In the genomic region with DNA sequence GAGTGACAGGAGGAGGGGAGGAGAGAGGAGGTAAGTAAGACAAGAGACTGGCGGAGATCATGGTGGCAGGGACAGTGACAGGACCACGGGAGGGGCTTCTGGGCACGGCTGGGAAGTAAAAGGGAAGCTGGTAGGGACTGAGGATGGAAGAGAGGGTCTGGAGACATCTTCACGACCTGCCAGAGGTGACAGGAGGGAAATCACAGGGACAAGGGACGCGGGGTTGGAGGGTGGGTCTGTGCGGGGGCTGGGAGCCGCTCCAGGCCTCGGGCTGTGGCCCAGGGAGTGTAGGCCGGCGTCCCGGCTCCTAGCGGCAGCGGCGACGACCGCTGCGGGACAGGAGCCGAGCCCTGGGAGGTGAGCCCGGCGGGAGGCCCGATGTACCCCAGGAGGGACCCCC, we compare ENCODE assay signal across 8 mouse cellular contexts. TPM values are rescaled to one million over a fixed set of nuclear protein-coding genes. Genes with fewer than 3 reads are reported as not detected.
DNase-seq lines count a peak whose midpoint lies in the region; ATAC-seq and TF ChIP-seq lines count a peak whose summit lies in the region.

No protein-coding gene starts in this region.

- H3K36me3 ChIP-seq in heart, postnatal 0 days (replicated peaks; ENCODE audit: control insufficient read depth, insufficient read depth, low read length): no peaks in the 10 kb centered on the region
- H3K36me3 ChIP-seq in hindbrain, embryonic 14.5 days (replicated peaks; ENCODE audit: control insufficient read depth, insufficient read depth): 0 out of 2 replicates have a peak, but pooled peaks cover 2% of the 10 kb centered on the region
- H3K36me3 ChIP-seq in midbrain, embryonic 16.5 days (ENCODE audit: control insufficient read depth, insufficient read depth, low read length): no peaks in the 10 kb centered on the region
- H3K36me3 ChIP-seq in thymus, adult 2 months (ENCODE audit: control insufficient read depth, insufficient read depth, low read length): no peaks in the 10 kb centered on the region

- intact Hi-C loops in heart, postnatal 10 days (cut with DNase I): no loop called here

- peak overlapping the region; percentile 30 for H3K4me3 ChIP-seq in heart, postnatal 0 days (ENCODE audit: low read depth, low read length)
- H3K4me3 ChIP-seq in cortical plate, adult 2 months (ENCODE audit: insufficient read depth, low read length): peak overlapping the region; percentile 67
- peak overlapping the region; percentile 81 for H3K4me3 ChIP-seq in hindbrain, embryonic 14.5 days (replicated peaks; ENCODE audit: low read length)
- peak overlapping the region; percentile 85 for H3K4me3 ChIP-seq in midbrain, embryonic 16.5 days (ENCODE audit: low read depth, low read length)
- H3K4me3 ChIP-seq in thymus, adult 2 months (ENCODE audit: control insufficient read depth, insufficient read depth, low read length): no peak overlapping the region

- peaks cover 70% of the 10 kb centered on the region for H3K27me3 ChIP-seq in heart, postnatal 0 days (ENCODE audit: control insufficient read depth, insufficient read depth, low read length)
- no peaks in the 10 kb centered on the region for H3K27me3 ChIP-seq in hindbrain, embryonic 14.5 days (ENCODE audit: control insufficient read depth, insufficient read depth, low read length)
- no peaks in the 10 kb centered on the region for H3K27me3 ChIP-seq in midbrain, embryonic 16.5 days (ENCODE audit: control insufficient read depth, insufficient read depth, low read depth, low read length)
- H3K27me3 ChIP-seq in thymus, adult 2 months (ENCODE audit: control insufficient read depth, insufficient read depth, low read length): peaks cover 26% of the 10 kb centered on the region

- TF ChIP-seq CTCF in heart, postnatal 0 days (IDR thresholded peaks at IDR 0.05; ENCODE audit: low read depth): no peak
- TF ChIP-seq CTCF in cortical plate, adult 2 months (IDR thresholded peaks at IDR 0.05; ENCODE audit: extremely low read depth, insufficient read depth, low read length): no peak
- TF ChIP-seq CTCF in thymus, adult 2 months (IDR thresholded peaks at IDR 0.05; ENCODE audit: borderline replicate concordance, control insufficient read depth, extremely low read depth, insufficient read depth, low read length, poor library complexity): no peak

- DNase-seq in heart, postnatal 0 days (ENCODE audit: low spot score): no peak
- no peak for DNase-seq in heart, postnatal 10 days
- DNase-seq in hindbrain, embryonic 14.5 days (ENCODE audit: low spot score): no peak
- no peak for DNase-seq in thymus, adult 2 months
- DNase-seq in T-cell, adult 2 months (ENCODE audit: low spot score): no peak
- no peak for DNase-seq in cerebellum, postnatal 25 days

- no peak for TF ChIP-seq EP300 in heart, postnatal 0 days (IDR thresholded peaks at IDR 0.05; ENCODE audit: low read depth)

- 8% methylated on average over 13 of the region's 22 CpGs for WGBS in heart, postnatal 0 days
- 1% methylated on average over 22 of the region's 22 CpGs for WGBS in hindbrain, embryonic 14.5 days
- 1% methylated on average over 16 of the region's 22 CpGs for WGBS in midbrain, embryonic 16.5 days
- 16% methylated on average over 22 of the region's 22 CpGs for WGBS in thymus, adult 2 months

- TF ChIP-seq POLR2A in cortical plate, adult 2 months (IDR thresholded peaks at IDR 0.05; ENCODE audit: extremely low read depth, insufficient read depth, low read length): no peak
- TF ChIP-seq POLR2A in thymus, adult 2 months (IDR thresholded peaks at IDR 0.05; ENCODE audit: control insufficient read depth, extremely low read depth, insufficient read depth, low read length, poor library complexity): no peak

- ATAC-seq in heart, postnatal 0 days (ENCODE audit: insufficient read depth, low read depth): no peak
- peak; percentile 24 for ATAC-seq in hindbrain, embryonic 14.5 days (ENCODE audit: low FRiP score)
- peak; percentile 41 for ATAC-seq in midbrain, embryonic 16.5 days

- peaks cover 8% of the 10 kb centered on the region; the same call in 1 of the 2 replicates for H3K4me1 ChIP-seq in heart, postnatal 0 days (ENCODE audit: control insufficient read depth, insufficient read depth)
- peaks cover 5% of the 10 kb centered on the region for H3K4me1 ChIP-seq in cortical plate, adult 2 months (ENCODE audit: control insufficient read depth, insufficient read depth, low read length)
- H3K4me1 ChIP-seq in hindbrain, embryonic 14.5 days (replicated peaks; ENCODE audit: control insufficient read depth, insufficient read depth, low read length): peaks cover 37% of the 10 kb centered on the region
- H3K4me1 ChIP-seq in midbrain, embryonic 16.5 days (ENCODE audit: control insufficient read depth, insufficient read depth, low read length): peaks cover 43% of the 10 kb centered on the region
- no peaks in the 10 kb centered on the region; the same call in none of the 2 replicates for H3K4me1 ChIP-seq in thymus, adult 2 months (replicated peaks; ENCODE audit: control insufficient read depth, insufficient read depth, low read length)

- H3K9me3 ChIP-seq in heart, postnatal 0 days (replicated peaks; ENCODE audit: control insufficient read depth, low read length): no peaks in the 10 kb centered on the region
- no peaks in the 10 kb centered on the region for H3K9me3 ChIP-seq in hindbrain, embryonic 14.5 days (ENCODE audit: control insufficient read depth, low read length)
- H3K9me3 ChIP-seq in midbrain, embryonic 16.5 days (replicated peaks; ENCODE audit: control insufficient read depth, low read length, poor library complexity, severe bottlenecking): no peaks in the 10 kb centered on the region

- no peak overlapping the region for H3K27ac ChIP-seq in heart, postnatal 0 days (ENCODE audit: low read depth)
- no peak overlapping the region for H3K27ac ChIP-seq in cortical plate, adult 2 months (ENCODE audit: insufficient read depth, low read length)
- H3K27ac ChIP-seq in hindbrain, embryonic 14.5 days: peak overlapping the region; percentile 80
- peak overlapping the region; percentile 79 for H3K27ac ChIP-seq in midbrain, embryonic 16.5 days (ENCODE audit: low read length)
- no peak overlapping the region for H3K27ac ChIP-seq in thymus, adult 2 months (ENCODE audit: control insufficient read depth, insufficient read depth, low read length)

- H3K9ac ChIP-seq in heart, postnatal 0 days (replicated peaks; ENCODE audit: low read depth, low read length): no peak overlapping the region
- peak overlapping the region; percentile 96 for H3K9ac ChIP-seq in hindbrain, embryonic 14.5 days
- peak overlapping the region; percentile 95 for H3K9ac ChIP-seq in midbrain, embryonic 16.5 days (ENCODE audit: low read depth, low read length)

- H3K4me2 ChIP-seq in heart, postnatal 0 days (ENCODE audit: low read depth, low read length): peak overlapping the region; percentile 53
- H3K4me2 ChIP-seq in hindbrain, embryonic 14.5 days (replicated peaks): peak overlapping the region; percentile 84
- H3K4me2 ChIP-seq in midbrain, embryonic 16.5 days (ENCODE audit: low read length): peak overlapping the region; percentile 86

RNA-seq across cellular contexts. Expression of a gene that starts 0.5 kb away (rescaled TPM):
- total RNA-seq in heart, postnatal 0 days (2014; rRNA removed; ENCODE audit: low replicate concordance): 0.31 and 0.80 TPM in 2 replicates
- 0.04 TPM in 2 replicates for polyA plus RNA-seq in heart, postnatal 0 days (2015; fragmentation: Nextera tagmentation; extraction: Ambion mirVana)
- under 1 TPM; 0.40 to 0.48 TPM for total RNA-seq in heart, postnatal 10 days (2021)
- 56.2 and 57.3 TPM in 2 replicates for polyA plus RNA-seq in cortical plate, adult 2 months (2012; rRNA removed)
- 6.5 and 7.7 TPM in 2 replicates for polyA plus RNA-seq in hindbrain, embryonic 14.5 days (2014; fragmentation: Nextera tagmentation; extraction: Ambion mirVana)
- 4.7 and 5.5 TPM in 2 replicates for polyA plus RNA-seq in midbrain, embryonic 16.5 days (2015; fragmentation: Nextera tagmentation; extraction: Ambion mirVana)
- polyA plus RNA-seq in thymus, adult 2 months (2012; rRNA removed): 1.0 and 1.1 TPM in 2 replicates

RNA-seq across cellular contexts. Expression of a gene that starts 9.5 kb away (rescaled TPM):
- 7.0 and 16.0 TPM in 2 replicates for total RNA-seq in heart, postnatal 0 days (2014; rRNA removed; ENCODE audit: low replicate concordance)
- 9.1 and 10.0 TPM in 2 replicates for polyA plus RNA-seq in heart, postnatal 0 days (2015; fragmentation: Nextera tagmentation; extraction: Ambion mirVana)
- 1 to 10 TPM; 3.7 to 4.0 TPM for total RNA-seq in heart, postnatal 10 days (2021)
- polyA plus RNA-seq in cortical plate, adult 2 months (2012; rRNA removed): 5.9 and 6.5 TPM in 2 replicates
- polyA plus RNA-seq in hindbrain, embryonic 14.5 days (2014; fragmentation: Nextera tagmentation; extraction: Ambion mirVana): 16.0 and 16.6 TPM in 2 replicates
- 11.1 and 11.5 TPM in 2 replicates for polyA plus RNA-seq in midbrain, embryonic 16.5 days (2015; fragmentation: Nextera tagmentation; extraction: Ambion mirVana)
- 14.0 and 17.7 TPM in 2 replicates for polyA plus RNA-seq in thymus, adult 2 months (2012; rRNA removed)

RNA-seq across cellular contexts. Expression of a gene that starts 48.7 kb away (rescaled TPM):
- not detected in 2 replicates for total RNA-seq in heart, postnatal 0 days (2014; rRNA removed; ENCODE audit: low replicate concordance)
- polyA plus RNA-seq in heart, postnatal 0 days (2015; fragmentation: Nextera tagmentation; extraction: Ambion mirVana): not detected in 2 replicates
- not detected for total RNA-seq in heart, postnatal 10 days (2021)
- polyA plus RNA-seq in cortical plate, adult 2 months (2012; rRNA removed): 0.25 and 0.27 TPM in 2 replicates
- polyA plus RNA-seq in hindbrain, embryonic 14.5 days (2014; fragmentation: Nextera tagmentation; extraction: Ambion mirVana): not detected in 2 replicates
- polyA plus RNA-seq in midbrain, embryonic 16.5 days (2015; fragmentation: Nextera tagmentation; extraction: Ambion mirVana): not detected in 2 replicates
- polyA plus RNA-seq in thymus, adult 2 months (2012; rRNA removed): 1.2 and 3.3 TPM in 2 replicates

RNA-seq across cellular contexts. Expression of a gene that starts 58.3 kb away (rescaled TPM):
- 1.5 TPM in 1 of 2 replicates, not detected in the other for total RNA-seq in heart, postnatal 0 days (2014; rRNA removed; ENCODE audit: low replicate concordance)
- 0.48 and 1.00 TPM in 2 replicates for polyA plus RNA-seq in heart, postnatal 0 days (2015; fragmentation: Nextera tagmentation; extraction: Ambion mirVana)
- under 1 TPM in 1 of 2 experiments, not detected in 1; 0.26 TPM for total RNA-seq in heart, postnatal 10 days (2021)
- 10.2 and 12.0 TPM in 2 replicates for polyA plus RNA-seq in cortical plate, adult 2 months (2012; rRNA removed)
- 1.4 and 2.2 TPM in 2 replicates for polyA plus RNA-seq in hindbrain, embryonic 14.5 days (2014; fragmentation: Nextera tagmentation; extraction: Ambion mirVana)
- polyA plus RNA-seq in midbrain, embryonic 16.5 days (2015; fragmentation: Nextera tagmentation; extraction: Ambion mirVana): 3.0 and 3.6 TPM in 2 replicates
- polyA plus RNA-seq in thymus, adult 2 months (2012; rRNA removed): 348 and 429 TPM in 2 replicates

RNA-seq across cellular contexts. Expression of a gene that starts 59.2 kb away (rescaled TPM):
- total RNA-seq in heart, postnatal 0 days (2014; rRNA removed; ENCODE audit: low replicate concordance): 12.7 and 20.3 TPM in 2 replicates
- polyA plus RNA-seq in heart, postnatal 0 days (2015; fragmentation: Nextera tagmentation; extraction: Ambion mirVana): 4.9 and 6.1 TPM in 2 replicates
- total RNA-seq in heart, postnatal 10 days (2021): 10 to 100 TPM; 13.8 to 18.8 TPM
- polyA plus RNA-seq in cortical plate, adult 2 months (2012; rRNA removed): 60.0 and 70.5 TPM in 2 replicates
- 14.6 and 14.7 TPM in 2 replicates for polyA plus RNA-seq in hindbrain, embryonic 14.5 days (2014; fragmentation: Nextera tagmentation; extraction: Ambion mirVana)
- 26.8 and 28.0 TPM in 2 replicates for polyA plus RNA-seq in midbrain, embryonic 16.5 days (2015; fragmentation: Nextera tagmentation; extraction: Ambion mirVana)
- 21.8 and 22.0 TPM in 2 replicates for polyA plus RNA-seq in thymus, adult 2 months (2012; rRNA removed)

Comparison
In these comparisons a context has a peak if more than half of its experiments do, and no peak if none do; other contexts are left out.
1. H3K27ac ChIP-seq: peak in hindbrain, embryonic 14.5 days (single experiment) and midbrain, embryonic 16.5 days (single experiment); none in heart, postnatal 0 days (single experiment), cortical plate, adult 2 months (single experiment) and thymus, adult 2 months (single experiment).
2. Peak in every context shown above with its lines, with median percentiles within 50 percentile points of each other: H3K4me2 ChIP-seq.